Comparison of ENCODE assay signal across 22 mouse cellular contexts in the genomic region with DNA sequence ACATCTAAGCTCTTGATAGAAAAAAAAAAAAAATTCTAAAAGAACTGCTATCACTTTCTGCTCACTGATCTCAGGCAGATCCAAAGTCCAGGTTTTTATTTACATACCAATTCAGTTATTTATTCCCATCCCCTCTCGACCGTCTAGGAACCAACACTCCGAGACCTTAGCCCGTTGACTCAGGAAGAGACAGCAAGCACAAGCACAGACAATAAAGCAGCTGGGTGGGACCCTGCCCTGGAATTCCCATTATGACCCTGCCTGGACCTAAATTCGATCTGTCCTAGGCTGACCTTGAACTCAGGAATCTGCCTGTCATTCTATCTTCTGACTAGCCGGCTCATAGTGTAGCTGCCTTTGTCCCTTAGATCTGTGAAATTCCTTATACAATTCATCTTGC. TPM values are rescaled to one million over a fixed set of nuclear protein-coding genes. Genes with fewer than 3 reads are reported as not detected.
DNase-seq lines count a peak whose midpoint lies in the region; ATAC-seq and TF ChIP-seq lines count a peak whose summit lies in the region.
"Had no signal": no experiment of that assay in that cellular context is flagged by ENCODE, and none has a peak within 500 bp of the region (broad histone marks: within the 10 kb centered on the region; RNA-seq: fewer than 3 reads in every experiment).

No protein-coding gene starts in this region.

- no peaks in the 10 kb centered on the region for H3K27me3 ChIP-seq in liver, adult 2 months (ENCODE audit: control insufficient read depth, insufficient read depth, low read length)
- H3K27me3 ChIP-seq in liver, embryonic 12.5 days (replicated peaks), result peaks cover 10% of the 10 kb centered on the region; the same call in 1 of the 2 replicates
- 0 out of 2 replicates have a peak, but pooled peaks cover 2% of the 10 kb centered on the region for H3K27me3 ChIP-seq in midbrain, embryonic 11.5 days (ENCODE audit: control insufficient read depth, insufficient read depth, low read length)
- 0 out of 2 replicates have a peak, but pooled peaks cover 2% of the 10 kb centered on the region for H3K27me3 ChIP-seq in midbrain, embryonic 15.5 days (replicated peaks)
- H3K27me3 ChIP-seq: embryonic facial prominence, embryonic 13.5 days; embryonic facial prominence, embryonic 15.5 days; forebrain, embryonic 12.5 days had no signal

- WGBS in liver, adult 2 months, result 41% methylated on average over 6 of the region's 6 CpGs
- WGBS in liver, embryonic 12.5 days (ENCODE audit: insufficient replicate concordance), result 76% methylated on average over 6 of the region's 6 CpGs
- WGBS in midbrain, embryonic 11.5 days, result 88% methylated on average over 6 of the region's 6 CpGs
- 90% methylated on average over 6 of the region's 6 CpGs for WGBS in midbrain, embryonic 15.5 days

- no peaks in the 10 kb centered on the region for H3K36me3 ChIP-seq in liver, adult 2 months (ENCODE audit: control insufficient read depth, insufficient read depth, low read length)
- H3K36me3 ChIP-seq in liver, embryonic 12.5 days, result no peaks in the 10 kb centered on the region
- no peaks in the 10 kb centered on the region for H3K36me3 ChIP-seq in midbrain, embryonic 11.5 days (ENCODE audit: control insufficient read depth, insufficient read depth, low read length)
- H3K36me3 ChIP-seq in midbrain, embryonic 15.5 days (replicated peaks), result no peaks in the 10 kb centered on the region
- H3K36me3 ChIP-seq: embryonic facial prominence, embryonic 13.5 days; embryonic facial prominence, embryonic 15.5 days; forebrain, embryonic 10.5 days; forebrain, embryonic 12.5 days had no signal

- no peaks in the 10 kb centered on the region for H3K79me2 ChIP-seq in liver, adult 2 months (ENCODE audit: control insufficient read depth, insufficient read depth, low read length)

- H3K9ac ChIP-seq in liver, adult 2 months (ENCODE audit: low read depth, low read length), result no peak overlapping the region
- no peak overlapping the region for H3K9ac ChIP-seq in liver, embryonic 12.5 days
- H3K9ac ChIP-seq in midbrain, embryonic 11.5 days (ENCODE audit: low read length), result no peak overlapping the region
- H3K9ac ChIP-seq in midbrain, embryonic 15.5 days, result no peak overlapping the region
- H3K9ac ChIP-seq: embryonic facial prominence, embryonic 13.5 days; embryonic facial prominence, embryonic 15.5 days; forebrain, embryonic 12.5 days had no signal

- no peaks in the 10 kb centered on the region for H3K4me1 ChIP-seq in liver, adult 2 months (ENCODE audit: control insufficient read depth, insufficient read depth, low read length)
- no peaks in the 10 kb centered on the region for H3K4me1 ChIP-seq in liver, embryonic 12.5 days
- H3K4me1 ChIP-seq in midbrain, embryonic 11.5 days (ENCODE audit: control insufficient read depth, insufficient read depth, low read length), result no peaks in the 10 kb centered on the region
- H3K4me1 ChIP-seq in midbrain, embryonic 15.5 days, result no peaks in the 10 kb centered on the region
- H3K4me1 ChIP-seq: embryonic facial prominence, embryonic 13.5 days; embryonic facial prominence, embryonic 15.5 days; forebrain, embryonic 10.5 days; forebrain, embryonic 12.5 days had no signal

- no peak overlapping the region for H3K27ac ChIP-seq in liver, adult 2 months (replicated peaks; ENCODE audit: insufficient read depth, low read depth, low read length)
- no peak overlapping the region for H3K27ac ChIP-seq in liver, embryonic 12.5 days
- H3K27ac ChIP-seq in midbrain, embryonic 11.5 days (ENCODE audit: low read depth, low read length), result no peak overlapping the region
- H3K27ac ChIP-seq in midbrain, embryonic 15.5 days, result no peak overlapping the region
- H3K27ac ChIP-seq: embryonic facial prominence, embryonic 13.5 days; embryonic facial prominence, embryonic 15.5 days; forebrain, embryonic 10.5 days; forebrain, embryonic 12.5 days had no signal

- no peak overlapping the region for H3K4me3 ChIP-seq in liver, adult 2 months (ENCODE audit: insufficient read depth, low read depth, low read length)
- no peak overlapping the region for H3K4me3 ChIP-seq in liver, embryonic 12.5 days
- no peak overlapping the region for H3K4me3 ChIP-seq in midbrain, embryonic 11.5 days (ENCODE audit: low read depth, low read length)
- H3K4me3 ChIP-seq in midbrain, embryonic 15.5 days, result no peak overlapping the region
- H3K4me3 ChIP-seq: embryonic facial prominence, embryonic 13.5 days; embryonic facial prominence, embryonic 15.5 days; erythroblast, embryonic 14.5 days; forebrain, embryonic 10.5 days; forebrain, embryonic 12.5 days had no signal

- H3K9me3 ChIP-seq in liver, embryonic 12.5 days (replicated peaks), result no peaks in the 10 kb centered on the region
- H3K9me3 ChIP-seq in midbrain, embryonic 11.5 days (ENCODE audit: control insufficient read depth, low read length), result no peaks in the 10 kb centered on the region
- no peaks in the 10 kb centered on the region for H3K9me3 ChIP-seq in midbrain, embryonic 15.5 days
- H3K9me3 ChIP-seq: embryonic facial prominence, embryonic 13.5 days; embryonic facial prominence, embryonic 15.5 days; forebrain, embryonic 10.5 days had no signal

- no peak for ATAC-seq in liver, embryonic 12.5 days
- ATAC-seq in midbrain, embryonic 11.5 days (ENCODE audit: low FRiP score), result no peak
- ATAC-seq in midbrain, embryonic 15.5 days (replicated peaks), result no peak
- ATAC-seq in activated CD4-positive, CD25-positive, alpha-beta regulatory T cell, adult 4 months, result no peak
- ATAC-seq: forebrain, embryonic 14.5 days; forebrain, embryonic 16.5 days had no signal

- H3K4me2 ChIP-seq in liver, embryonic 12.5 days, result no peak overlapping the region
- no peak overlapping the region for H3K4me2 ChIP-seq in midbrain, embryonic 11.5 days
- no peak overlapping the region for H3K4me2 ChIP-seq in midbrain, embryonic 15.5 days
- H3K4me2 ChIP-seq: embryonic facial prominence, embryonic 13.5 days; embryonic facial prominence, embryonic 15.5 days; forebrain, embryonic 12.5 days had no signal

- no peak for TF ChIP-seq POLR2A in liver, adult 2 months (IDR thresholded peaks at IDR 0.05; ENCODE audit: extremely low read depth, insufficient read depth, low read length)

- DNase-seq in liver, adult 2 months (ENCODE audit: extremely low read depth, low read depth, low spot score), result peak; percentile 64
- peak; percentile 61 for DNase-seq in midbrain, embryonic 11.5 days (ENCODE audit: low spot score, missing footprints)
- DNase-seq: adrenal gland, adult 2 months; adrenal gland, postnatal 10 days; adrenal gland, postnatal 25 days; cerebellum, adult 11 months; cerebellum, adult 18-20 months; cerebellum, adult 8-10 months; cerebellum, adult 9-11 months; cerebellum, postnatal 14 days; cerebellum, postnatal 36 days; embryo, embryonic 11 days had no signal

- TF ChIP-seq CTCF in liver, adult 2 months (IDR thresholded peaks at IDR 0.05; ENCODE audit: low read depth, low read length), result no peak

RNA-seq across cellular contexts. Expression of gene Agpat4, which starts 59.5 kb away (rescaled TPM):
- 1.0 and 1.2 TPM in 2 replicates for total RNA-seq in liver, adult 2 months (2014; rRNA removed)
- polyA plus RNA-seq in liver, adult 2 months (2012; rRNA removed), result 0.60 and 1.0 TPM in 2 replicates
- polyA plus RNA-seq in liver, embryonic 12.5 days (2016; fragmentation: Nextera tagmentation; extraction: Ambion mirVana), result 31.6 and 35.2 TPM in 2 replicates
- polyA plus RNA-seq in midbrain, embryonic 11.5 days (2014; fragmentation: Nextera tagmentation; extraction: Ambion mirVana), result 22.9 and 24.6 TPM in 2 replicates
- 62.0 and 65.7 TPM in 2 replicates for polyA plus RNA-seq in midbrain, embryonic 15.5 days (2015; fragmentation: Nextera tagmentation; extraction: Ambion mirVana)
- polyA plus RNA-seq in activated CD4-positive, CD25-positive, alpha-beta regulatory T cell, adult 4 months (2017; shearing (Covaris generic)), result 10 to 100 TPM; 15.7 to 24.8 TPM
